Mouse (Mus musculus): ENCODE measurements at regions not wholly inside any gene's neighbourhood (a gene's known extent, or its start where the extent isn't known, plus 50 kb on each side); places are given as distances from the start of the nearest gene placed in this dataset.
"Not testable (repeated sequence)": the region's sequence is repeated elsewhere in the genome, so short reads cannot be mapped to it uniquely, and the experiment has no call there.

DNA sequence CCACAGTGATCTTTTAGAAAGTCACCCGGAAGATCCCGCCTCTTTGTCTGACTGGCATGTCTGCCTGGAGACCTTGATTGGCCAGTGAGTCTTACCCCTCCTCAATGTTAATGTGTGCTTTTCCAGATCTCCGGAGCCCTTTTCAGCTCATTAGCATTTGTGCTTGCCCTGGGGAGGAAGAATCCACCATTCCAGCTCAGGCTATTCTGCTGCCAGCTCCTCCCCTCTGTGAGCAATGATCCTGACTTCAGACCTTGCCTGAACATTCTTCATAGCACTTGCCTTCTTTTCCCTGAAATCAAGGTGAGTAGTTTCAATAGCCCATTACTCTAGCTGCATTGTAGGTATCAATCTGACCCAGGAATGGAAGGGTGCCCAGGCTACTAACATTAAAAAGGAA, 102.2 kb upstream of the Gm10767 start:
- H3K27me3 ChIP-seq (ENCODE audit: control insufficient read depth, insufficient read depth, low read length); H3K4me2 ChIP-seq (replicated peaks); H3K9me3 ChIP-seq (ENCODE audit: control insufficient read depth, low read length); H3K27ac ChIP-seq; H3K4me3 ChIP-seq (replicated peaks; ENCODE audit: low read length); ATAC-seq (ENCODE audit: low FRiP score); H3K4me1 ChIP-seq (replicated peaks; ENCODE audit: control insufficient read depth, insufficient read depth, low read length); H3K9ac ChIP-seq; DNase-seq (ENCODE audit: low spot score); H3K36me3 ChIP-seq (replicated peaks; ENCODE audit: control insufficient read depth, insufficient read depth): not testable (repeated sequence)
- 74% methylated on average over 3 of the region's 3 CpGs for WGBS

DNA sequence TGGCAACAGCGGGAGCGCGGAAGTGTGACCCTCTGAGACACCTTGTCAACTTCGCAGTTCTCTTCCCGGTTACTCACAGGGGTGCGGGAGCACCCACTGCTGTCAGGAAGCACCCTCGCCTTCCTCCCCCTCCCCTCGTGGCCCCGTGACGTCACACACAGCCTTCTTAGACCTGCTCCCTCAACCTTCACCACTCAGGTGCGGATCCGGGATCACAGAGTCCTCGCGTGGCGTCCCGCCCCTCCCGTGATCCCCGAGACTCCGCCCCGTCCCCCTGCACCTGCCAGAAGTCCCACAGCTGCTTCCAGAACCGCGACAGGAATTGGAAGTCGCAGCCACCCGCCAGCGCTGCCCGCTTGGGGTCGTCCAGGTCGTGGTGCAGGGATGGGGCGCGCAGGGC, 97.1 kb upstream of the Gm10767 start:
- H3K4me3 ChIP-seq (replicated peaks; ENCODE audit: low read length); DNase-seq (ENCODE audit: low spot score); H3K9ac ChIP-seq; H3K9me3 ChIP-seq (ENCODE audit: control insufficient read depth, low read length); H3K27me3 ChIP-seq (ENCODE audit: control insufficient read depth, insufficient read depth, low read length); H3K27ac ChIP-seq; H3K36me3 ChIP-seq (replicated peaks; ENCODE audit: control insufficient read depth, insufficient read depth); H3K4me1 ChIP-seq (replicated peaks; ENCODE audit: control insufficient read depth, insufficient read depth, low read length); ATAC-seq (ENCODE audit: low FRiP score): not testable (repeated sequence)
- WGBS: 7% methylated on average over 28 of the region's 30 CpGs
- H3K4me2 ChIP-seq (replicated peaks): peak overlapping the region; percentile 10; the same call in 1 of the 2 replicates
